Mouse (Mus musculus): ENCODE measurements around the gene Pla2g2f. TPM values are rescaled to one million over a fixed set of nuclear protein-coding genes. Genes with fewer than 3 reads are reported as not detected.
A peak's percentile ranks its signal among the peaks of the same experiment; 100 is the strongest.

The Pla2g2f gene
- polyA plus RNA-seq, 1 experiment from 2014 or later = not detected

GRCm38 (mm10) chr4:138725751-138726150 is 31.7 kb downstream of the Pla2g2f start:
- H3K36me3 ChIP-seq (replicated peaks) = no peaks in the 10 kb centered on the region
- H3K4me3 ChIP-seq = peak overlapping the region; percentile 54; the same call in 1 of the 2 replicates
- H3K27me3 ChIP-seq (replicated peaks; ENCODE audit: low read depth, poor library complexity, severe bottlenecking) = 0 out of 2 replicates have a peak, but pooled peaks cover 4% of the 10 kb centered on the region
- peak overlapping the region; percentile 87 for H3K27ac ChIP-seq (replicated peaks)
- DNase-seq (ENCODE audit: low spot score) = no peak
- 79% methylated on average over 5 of the region's 5 CpGs for WGBS
- peaks cover 32% of the 10 kb centered on the region for H3K4me1 ChIP-seq
- no peaks in the 10 kb centered on the region for H3K9me3 ChIP-seq

- H3K4me3 ChIP-seq = peak overlapping the region; percentile 54
- H3K4me1 ChIP-seq = peaks cover 32% of the 10 kb centered on the region
- DNase-seq (ENCODE audit: low spot score) = peak; percentile 90
- 2% methylated on average over 13 of the region's 13 CpGs for WGBS
- H3K27me3 ChIP-seq (replicated peaks; ENCODE audit: low read depth, poor library complexity, severe bottlenecking) = 0 out of 2 replicates have a peak, but pooled peaks cover 4% of the 10 kb centered on the region
- peak overlapping the region; percentile 87 for H3K27ac ChIP-seq (replicated peaks)
- H3K36me3 ChIP-seq (replicated peaks) = no peaks in the 10 kb centered on the region
- H3K9me3 ChIP-seq = no peaks in the 10 kb centered on the region
These were observed 32.3 kb downstream of the Pla2g2f start for GRCm38 (mm10) chr4:138725127-138725461.

- 58% methylated on average over 18 of the region's 18 CpGs for WGBS
- Histone ChIP-seq H3K27me3 (replicated peaks; ENCODE audit: low read depth, poor library complexity, severe bottlenecking) (0 out of 2 replicates have a peak, but pooled peaks cover 4% of the 10 kb centered on the region), H3K4me1 (peaks cover 32% of the 10 kb centered on the region), H3K9me3 (no peaks in the 10 kb centered on the region), H3K27ac (replicated peaks) (peak within 1 kb of the TSS; percentile 87), H3K36me3 (replicated peaks) (no peaks in the 10 kb centered on the region), H3K4me3 (peak within 1 kb of the TSS; percentile 54)
- DNase-seq (ENCODE audit: low spot score) = no peak
These were observed 32.9 kb downstream of the Pla2g2f start, which contains the start of gene Pla2g2c for GRCm38 (mm10) chr4:138724354-138725126. TSS of gene Pla2g2c (plus strand) at chr4:138724792.

- H3K27ac ChIP-seq (replicated peaks) = no peak overlapping the region
- 78% methylated on average over 15 of the region's 15 CpGs for WGBS
- H3K27me3 ChIP-seq (replicated peaks; ENCODE audit: low read depth, poor library complexity, severe bottlenecking) = 0 out of 2 replicates have a peak, but pooled peaks cover 4% of the 10 kb centered on the region
- no peak for DNase-seq (ENCODE audit: low spot score)
- H3K4me1 ChIP-seq = peaks cover 25% of the 10 kb centered on the region
- no peaks in the 10 kb centered on the region for H3K36me3 ChIP-seq (replicated peaks)
- H3K4me3 ChIP-seq = no peak overlapping the region
- H3K9me3 ChIP-seq = no peaks in the 10 kb centered on the region
These were observed 33.7 kb downstream of the Pla2g2f start for GRCm38 (mm10) chr4:138723493-138724281.

GRCm38 (mm10) chr4:138719264-138719596 is 38.2 kb downstream of the Pla2g2f start:
- Histone ChIP-seq H3K4me1 (peaks cover 6% of the 10 kb centered on the region), H3K4me3 (no peak overlapping the region), H3K27me3 (replicated peaks; ENCODE audit: low read depth, poor library complexity, severe bottlenecking) (0 out of 2 replicates have a peak, but pooled peaks cover 4% of the 10 kb centered on the region), H3K36me3 (replicated peaks) (no peaks in the 10 kb centered on the region), H3K9me3 (no peaks in the 10 kb centered on the region), H3K27ac (replicated peaks) (no peak overlapping the region)
- no peak for DNase-seq (ENCODE audit: low spot score)
- 83% methylated on average over 5 of the region's 5 CpGs for WGBS

- Histone ChIP-seq H3K9me3 (no peaks in the 10 kb centered on the region), H3K27me3 (replicated peaks; ENCODE audit: low read depth, poor library complexity, severe bottlenecking) (0 out of 2 replicates have a peak, but pooled peaks cover 4% of the 10 kb centered on the region), H3K36me3 (replicated peaks) (no peaks in the 10 kb centered on the region), H3K27ac (replicated peaks) (no peak overlapping the region), H3K4me3 (no peak overlapping the region), H3K4me1 (peaks cover under 1% of the 10 kb centered on the region)
- 84% methylated on average over 5 of the region's 5 CpGs for WGBS
- no peak for DNase-seq (ENCODE audit: low spot score)
These were observed 38.7 kb downstream of the Pla2g2f start for GRCm38 (mm10) chr4:138718586-138719263.

- Histone ChIP-seq H3K9me3 (no peaks in the 10 kb centered on the region), H3K4me3 (no peak overlapping the region), H3K36me3 (replicated peaks) (no peaks in the 10 kb centered on the region), H3K27ac (replicated peaks) (no peak overlapping the region), H3K4me1 (0 out of 2 replicates have a peak, but pooled peaks cover 4% of the 10 kb centered on the region), H3K27me3 (replicated peaks; ENCODE audit: low read depth, poor library complexity, severe bottlenecking) (no peaks in the 10 kb centered on the region)
- DNase-seq (ENCODE audit: low spot score) = no peak
- WGBS = 91% methylated on average over 9 of the region's 9 CpGs
These were observed 40.7 kb downstream of the Pla2g2f start for GRCm38 (mm10) chr4:138716697-138717096.

- H3K36me3 ChIP-seq (replicated peaks) = no peaks in the 10 kb centered on the region
- DNase-seq (ENCODE audit: low spot score) = no peak
- H3K27me3 ChIP-seq (replicated peaks; ENCODE audit: low read depth, poor library complexity, severe bottlenecking) = no peaks in the 10 kb centered on the region
- no peaks in the 10 kb centered on the region for H3K9me3 ChIP-seq
- 85% methylated on average over 1 of the region's 1 CpGs for WGBS
- no peak overlapping the region for H3K4me3 ChIP-seq
- no peak overlapping the region for H3K27ac ChIP-seq (replicated peaks)
- H3K4me1 ChIP-seq = peaks cover 4% of the 10 kb centered on the region; the same call in 1 of the 2 replicates
These were observed 43.2 kb downstream of the Pla2g2f start for GRCm38 (mm10) chr4:138714186-138714585.

- Histone ChIP-seq H3K27ac (replicated peaks) (no peak overlapping the region), H3K27me3 (replicated peaks; ENCODE audit: low read depth, poor library complexity, severe bottlenecking) (no peaks in the 10 kb centered on the region), H3K9me3 (no peaks in the 10 kb centered on the region), H3K4me3 (no peak overlapping the region), H3K36me3 (replicated peaks) (no peaks in the 10 kb centered on the region), H3K4me1 (peaks cover 4% of the 10 kb centered on the region; the same call in 1 of the 2 replicates)
- 80% methylated on average over 8 of the region's 8 CpGs for WGBS
- no peak for DNase-seq (ENCODE audit: low spot score)
These were observed 44.8 kb downstream of the Pla2g2f start for GRCm38 (mm10) chr4:138712621-138713020.

GRCm38 (mm10) chr4:138712096-138712495 is 45.3 kb downstream of the Pla2g2f start:
- 84% methylated on average over 11 of the region's 11 CpGs for WGBS
- no peak for DNase-seq (ENCODE audit: low spot score)
- H3K27me3 ChIP-seq (replicated peaks; ENCODE audit: low read depth, poor library complexity, severe bottlenecking) = no peaks in the 10 kb centered on the region
- peaks cover 4% of the 10 kb centered on the region; the same call in 1 of the 2 replicates for H3K4me1 ChIP-seq
- H3K9me3 ChIP-seq = no peaks in the 10 kb centered on the region
- H3K4me3 ChIP-seq = no peak overlapping the region
- no peak overlapping the region for H3K27ac ChIP-seq (replicated peaks)
- H3K36me3 ChIP-seq (replicated peaks) = no peaks in the 10 kb centered on the region

GRCm38 (mm10) chr4:138711051-138711820 is 46.2 kb downstream of the Pla2g2f start:
- Histone ChIP-seq H3K27me3 (replicated peaks; ENCODE audit: low read depth, poor library complexity, severe bottlenecking) (no peaks in the 10 kb centered on the region), H3K4me3 (no peak overlapping the region), H3K27ac (replicated peaks) (no peak overlapping the region), H3K9me3 (no peaks in the 10 kb centered on the region), H3K36me3 (replicated peaks) (no peaks in the 10 kb centered on the region), H3K4me1 (peaks cover 4% of the 10 kb centered on the region; the same call in 1 of the 2 replicates)
- WGBS = 70% methylated on average over 17 of the region's 17 CpGs
- no peak for DNase-seq (ENCODE audit: low spot score)

Data from embryonic facial prominence, embryonic 10.5 days (tissue).